ENCODE assay signal across 14 mouse cellular contexts in genomic region chr4:154911644-154912043, GRCm38 (mm10). TPM values are rescaled to one million over a fixed set of nuclear protein-coding genes. Genes with fewer than 3 reads are reported as not detected.
DNase-seq lines count a peak whose midpoint lies in the region; ATAC-seq and TF ChIP-seq lines count a peak whose summit lies in the region.
"Had no signal": no experiment of that assay in that cellular context is flagged by ENCODE, and none has a peak within 500 bp of the region (broad histone marks: within the 10 kb centered on the region; RNA-seq: fewer than 3 reads in every experiment).

No protein-coding gene starts in this region.

- H3K4me3 ChIP-seq in CH12.LX (replicated peaks in 1 of 3; ENCODE audit: low read depth in 2 of 3, low read length in 2 of 3, poor library complexity in 1 of 3): peak overlapping the region in 1 of 3 experiments; percentile 28
- peak overlapping the region in 1 of 2 experiments; percentile 15; a peak in 1 of 4 replicates for H3K4me3 ChIP-seq in MEL (ENCODE audit: control insufficient read depth in 1 of 2, insufficient read depth in 1 of 2, low read depth in 2 of 2, low read length in 2 of 2)
- H3K4me3 ChIP-seq in intestine, postnatal 0 days (ENCODE audit: low read depth, low read length): no peak overlapping the region
- H3K4me3 ChIP-seq: embryonic facial prominence, embryonic 15.5 days; myocyte had no signal

- H3K9me3 ChIP-seq in CH12.LX (replicated peaks; ENCODE audit: low read length) (no peaks in the 10 kb centered on the region), MEL (replicated peaks; ENCODE audit: insufficient read depth, low read length) (no peaks in the 10 kb centered on the region)
- H3K9me3 ChIP-seq in intestine, postnatal 0 days (ENCODE audit: control insufficient read depth): no peaks in the 10 kb centered on the region
- H3K9me3 ChIP-seq: embryonic facial prominence, embryonic 15.5 days had no signal

- dilution Hi-C loops in CH12.LX (cut with MboI; ENCODE audit: extremely low pct_ligation_motif_present, extremely low pct_unique_long_range_greater_than_20kb, low sequenced_read_pairs): no loop called here

- H3K27me3 ChIP-seq in CH12.LX (replicated peaks) (no peaks in the 10 kb centered on the region), MEL (ENCODE audit: control insufficient read depth in 1 of 2, insufficient read depth in 2 of 2, low read length in 2 of 2) (no peaks in the 10 kb centered on the region)
- no peaks in the 10 kb centered on the region for H3K27me3 ChIP-seq in intestine, postnatal 0 days (replicated peaks; ENCODE audit: control insufficient read depth, insufficient read depth, low read length)
- H3K27me3 ChIP-seq: embryonic facial prominence, embryonic 15.5 days had no signal

- H3K4me1 ChIP-seq in CH12.LX (ENCODE audit: control insufficient read depth in 1 of 2, insufficient read depth in 2 of 2) (peaks cover 57 to 83% of the 10 kb centered on the region in 2 experiments), MEL (ENCODE audit: control insufficient read depth in 1 of 2, insufficient read depth in 2 of 2, low read length in 2 of 2) (peaks cover 11 to 26% of the 10 kb centered on the region in 2 experiments)
- H3K4me1 ChIP-seq in intestine, postnatal 0 days (replicated peaks; ENCODE audit: control insufficient read depth, insufficient read depth, low read length): peaks cover 41% of the 10 kb centered on the region

- H3K79me2 ChIP-seq in CH12.LX (replicated peaks; ENCODE audit: control insufficient read depth, extremely low read depth, insufficient read depth, poor library complexity, severe bottlenecking): no peaks in the 10 kb centered on the region
- H3K79me2 ChIP-seq in MEL (ENCODE audit: control insufficient read depth, insufficient read depth, low read length, poor library complexity): no peaks in the 10 kb centered on the region

- TF ChIP-seq POLR2A in CH12.LX (IDR thresholded peaks at IDR 0.05; ENCODE audit: low read depth, low read length) (no peak), MEL (IDR thresholded peaks at IDR 0.05; ENCODE audit: control insufficient read depth in 1 of 2, insufficient read depth in 1 of 2, low read depth in 1 of 2, low read length in 2 of 2, poor library complexity in 1 of 2) (no peak)

- TF ChIP-seq CTCF in CH12.LX (conservative IDR thresholded peaks at IDR 0.05 in 1 of 2, IDR thresholded peaks at IDR 0.05 in 1 of 2; ENCODE audit: low read depth in 2 of 2, low read length in 2 of 2): no peak
- TF ChIP-seq CTCF in MEL (IDR thresholded peaks at IDR 0.05 in 2 of 3, conservative IDR thresholded peaks at IDR 0.05 in 1 of 3; ENCODE audit: control insufficient read depth in 1 of 3, insufficient read depth in 1 of 3, low read depth in 2 of 3, low read length in 3 of 3, poor library complexity in 1 of 3, severe bottlenecking in 1 of 3): no peak
- TF ChIP-seq CTCF in intestine, postnatal 0 days (IDR thresholded peaks at IDR 0.05; ENCODE audit: low read depth): no peak

- H3K36me3 ChIP-seq in CH12.LX (replicated peaks in 1 of 2; ENCODE audit: control insufficient read depth in 1 of 2, insufficient read depth in 1 of 2, low read length in 1 of 2): peaks cover 6 to 15% of the 10 kb centered on the region in 2 experiments
- H3K36me3 ChIP-seq in MEL (ENCODE audit: control insufficient read depth in 1 of 2, insufficient read depth in 2 of 2, low read length in 2 of 2): peaks cover 0 to 13% of the 10 kb centered on the region in 2 experiments; a peak in 2 of 4 replicates
- H3K36me3 ChIP-seq in intestine, postnatal 0 days (ENCODE audit: control insufficient read depth, insufficient read depth): no peaks in the 10 kb centered on the region; the same call in 1 of the 2 replicates
- H3K36me3 ChIP-seq: embryonic facial prominence, embryonic 15.5 days had no signal

- 26% methylated on average over 2 of the region's 2 CpGs for WGBS in intestine, postnatal 0 days

- TF ChIP-seq RAD21 in CH12.LX (IDR thresholded peaks at IDR 0.05; ENCODE audit: low read depth, low read length) (no peak), MEL (IDR thresholded peaks at IDR 0.05; ENCODE audit: low read depth, low read length) (no peak)

- ATAC-seq in intestine, postnatal 0 days: no peak
- peak; percentile 5; the same call in 1 of the 2 replicates for ATAC-seq in megakaryocyte, adult 5-6 weeks (ENCODE audit: poor library complexity, severe bottlenecking)

- TF ChIP-seq EP300 in CH12.LX (IDR thresholded peaks at IDR 0.05; ENCODE audit: low read length): no peak
- TF ChIP-seq EP300 in MEL (IDR thresholded peaks at IDR 0.05; ENCODE audit: low read depth in 1 of 2, low read length in 2 of 2): peak in 1 of 2 experiments; percentile 51; a peak in 2 of 4 replicates

- no peak overlapping the region for H3K9ac ChIP-seq in CH12.LX (ENCODE audit: insufficient read depth, low read depth)
- H3K9ac ChIP-seq in MEL (ENCODE audit: control insufficient read depth, low read depth, low read length, poor library complexity, severe bottlenecking): peak overlapping the region; percentile 53
- no peak overlapping the region for H3K9ac ChIP-seq in intestine, postnatal 0 days (ENCODE audit: low read depth, low read length)
- H3K9ac ChIP-seq: embryonic facial prominence, embryonic 15.5 days had no signal

- DNase-seq in CH12.LX (ENCODE audit: extremely low read depth) (no peak), MEL (ENCODE audit: low read depth, low spot score) (peak; percentile 55), MN1 (ENCODE audit: low spot score) (no peak)
- no peak for DNase-seq in adrenal gland, postnatal 25 days
- no peak for DNase-seq in layer of hippocampus, adult 9-10 months (ENCODE audit: low spot score)
- DNase-seq: cerebellum, adult 8-10 months; gastrocnemius, postnatal 10 days; heart, postnatal 36 days; kidney, adult 8-10 months; layer of hippocampus, postnatal 36 days had no signal

- in situ Hi-C loops in CH12.LX (cut with MboI; ENCODE audit: low pct_ligation_motif_present, low pct_unique_long_range_greater_than_20kb, low sequenced_read_pairs): no loop called here

- H3K4me2 ChIP-seq in CH12.LX (ENCODE audit: insufficient read depth, low read depth, poor library complexity, severe bottlenecking): no peak overlapping the region
- H3K4me2 ChIP-seq in intestine, postnatal 0 days (replicated peaks; ENCODE audit: low read depth): 0 out of 2 replicates have a peak overlapping the region, but pooled peaks have one; percentile 13
- H3K4me2 ChIP-seq: embryonic facial prominence, embryonic 15.5 days had no signal

- H3K27ac ChIP-seq in CH12.LX (ENCODE audit: insufficient read depth, low read depth) (peak overlapping the region; percentile 74), MEL (ENCODE audit: control insufficient read depth, low read depth, low read length) (peak overlapping the region; percentile 75)
- H3K27ac ChIP-seq in intestine, postnatal 0 days (ENCODE audit: low read depth, low read length): no peak overlapping the region

RNA-seq across cellular contexts. Expression of gene Fam213b, which starts 12.7 kb away (rescaled TPM):
- total RNA-seq in CH12.LX (2012; rRNA removed) (28.3 and 49.8 TPM in 2 replicates), CH12.LX (2014; rRNA removed) (6.1 and 7.5 TPM in 2 replicates), MEL (2012; rRNA removed) (not detected in 2 replicates)
- polyA plus RNA-seq in CH12.LX (2012; ENCODE audit: insufficient read length, low read depth) (5.5 and 7.0 TPM in 2 replicates), MEL (2012; ENCODE audit: insufficient read depth in 1 of 2, insufficient read length in 2 of 2, low read depth in 1 of 2, low replicate concordance in 2 of 2, missing spikeins in 1 of 2) (not detected)
- polyA plus RNA-seq in intestine, postnatal 0 days (2015; fragmentation: Nextera tagmentation; extraction: Ambion mirVana): 66.9 and 68.5 TPM in 2 replicates
- total RNA-seq in megakaryocyte, adult 5-6 weeks (2015): 8.8 and 9.1 TPM in 2 replicates
- total RNA-seq in megakaryocyte, adult 5-6 weeks (2017): 5.5 and 6.6 TPM in 2 replicates
- 126 and 172 TPM in 2 replicates for total RNA-seq in adrenal gland, postnatal 25 days (2021)

RNA-seq across cellular contexts. Expression of gene Tnfrsf14, which starts 16.7 kb away (rescaled TPM):
- total RNA-seq in CH12.LX (2012; rRNA removed) (68.3 and 109 TPM in 2 replicates), CH12.LX (2014; rRNA removed) (21.0 and 25.9 TPM in 2 replicates), MEL (2012; rRNA removed) (8.6 and 13.4 TPM in 2 replicates)
- polyA plus RNA-seq in CH12.LX (2012; ENCODE audit: insufficient read length, low read depth) (19.8 and 20.0 TPM in 2 replicates), MEL (2012; ENCODE audit: insufficient read depth in 1 of 2, insufficient read length in 2 of 2, low read depth in 1 of 2, low replicate concordance in 2 of 2, missing spikeins in 1 of 2) (1 to 10 TPM in 1 of 2 experiments, not detected in 1; 8.2 TPM)
- polyA plus RNA-seq in intestine, postnatal 0 days (2015; fragmentation: Nextera tagmentation; extraction: Ambion mirVana): 1.9 and 2.9 TPM in 2 replicates
- 87.1 and 142 TPM in 2 replicates for total RNA-seq in megakaryocyte, adult 5-6 weeks (2015)
- total RNA-seq in megakaryocyte, adult 5-6 weeks (2017): 67.2 and 77.3 TPM in 2 replicates
- total RNA-seq in adrenal gland, postnatal 25 days (2021): 2.1 and 5.9 TPM in 2 replicates

RNA-seq across cellular contexts. Expression of gene Mmel1, which starts 42.3 kb away (rescaled TPM):
- 2.0 and 3.9 TPM in 2 replicates for total RNA-seq in CH12.LX (2012; rRNA removed)
- total RNA-seq in CH12.LX (2014; rRNA removed): 2.0 and 2.2 TPM in 2 replicates
- polyA plus RNA-seq in CH12.LX (2012; ENCODE audit: insufficient read length, low read depth): 0.70 and 0.71 TPM in 2 replicates
- 0.08 TPM in 1 of 2 replicates, not detected in the other for total RNA-seq in MEL (2012; rRNA removed)
- under 1 TPM in 1 of 2 experiments, not detected in 1; 0.07 TPM for polyA plus RNA-seq in MEL (2012; ENCODE audit: insufficient read depth in 1 of 2, insufficient read length in 2 of 2, low read depth in 1 of 2, low replicate concordance in 2 of 2, missing spikeins in 1 of 2)
- 0.22 and 0.44 TPM in 2 replicates for polyA plus RNA-seq in intestine, postnatal 0 days (2015; fragmentation: Nextera tagmentation; extraction: Ambion mirVana)
- 0.25 TPM in 1 of 2 replicates, not detected in the other for total RNA-seq in megakaryocyte, adult 5-6 weeks (2015)
- total RNA-seq in megakaryocyte, adult 5-6 weeks (2017): not detected in 2 replicates
- 5.6 and 6.2 TPM in 2 replicates for total RNA-seq in adrenal gland, postnatal 25 days (2021)

RNA-seq across cellular contexts. Expression of gene Hes5, which starts 49.1 kb away (rescaled TPM):
- total RNA-seq in CH12.LX (2012; rRNA removed) (6.2 and 6.8 TPM in 2 replicates), CH12.LX (2014; rRNA removed) (2.1 and 2.7 TPM in 2 replicates), MEL (2012; rRNA removed) (not detected in 2 replicates)
- polyA plus RNA-seq in CH12.LX (2012; ENCODE audit: insufficient read length, low read depth) (1.5 and 1.7 TPM in 2 replicates), MEL (2012; ENCODE audit: insufficient read depth in 1 of 2, insufficient read length in 2 of 2, low read depth in 1 of 2, low replicate concordance in 2 of 2, missing spikeins in 1 of 2) (not detected)
- 0.20 and 0.29 TPM in 2 replicates for polyA plus RNA-seq in intestine, postnatal 0 days (2015; fragmentation: Nextera tagmentation; extraction: Ambion mirVana)
- total RNA-seq in megakaryocyte, adult 5-6 weeks (2015): 0.25 and 0.27 TPM in 2 replicates
- not detected in 2 replicates for total RNA-seq in megakaryocyte, adult 5-6 weeks (2017)
- not detected in 2 replicates for total RNA-seq in adrenal gland, postnatal 25 days (2021)
- total RNA-seq: heart, postnatal 36 days had no signal
- polyA plus RNA-seq: myocyte had no signal

RNA-seq across cellular contexts. Expression of gene Pank4, which starts 52.3 kb away (rescaled TPM):
- total RNA-seq in CH12.LX (2012; rRNA removed): 30.6 and 34.7 TPM in 2 replicates
- total RNA-seq in CH12.LX (2014; rRNA removed): 27.6 and 28.1 TPM in 2 replicates
- 22.4 and 23.2 TPM in 2 replicates for polyA plus RNA-seq in CH12.LX (2012; ENCODE audit: insufficient read length, low read depth)
- 31.2 and 38.4 TPM in 2 replicates for total RNA-seq in MEL (2012; rRNA removed)
- polyA plus RNA-seq in MEL (2012; ENCODE audit: insufficient read depth in 1 of 2, insufficient read length in 2 of 2, low read depth in 1 of 2, low replicate concordance in 2 of 2, missing spikeins in 1 of 2): 10 to 100 TPM in 1 of 2 experiments, not detected in 1; 55.5 TPM
- polyA plus RNA-seq in intestine, postnatal 0 days (2015; fragmentation: Nextera tagmentation; extraction: Ambion mirVana): 10.9 and 11.5 TPM in 2 replicates
- 28.8 and 36.1 TPM in 2 replicates for total RNA-seq in megakaryocyte, adult 5-6 weeks (2015)
- 19.1 and 27.0 TPM in 2 replicates for total RNA-seq in megakaryocyte, adult 5-6 weeks (2017)
- total RNA-seq in adrenal gland, postnatal 25 days (2021): 33.6 and 33.8 TPM in 2 replicates

Comparison
In these comparisons a context has a peak if more than half of its experiments do, and no peak if none do; other contexts are left out.
1. Of the 35 proteins assayed by ChIP-seq in both MEL and CH12.LX: peak only in MEL: TCF12; only in CH12.LX: none; in both: none; in neither: 33; mixed calls (peak in some experiments, not most) for 1.